Mouse (Mus musculus) liver, adult 10 weeks (tissue): Measurements from ENCODE around the gene Gm1993. TPM values are rescaled to one million over a fixed set of nuclear protein-coding genes. Genes with fewer than 3 reads are reported as not detected.

Experiments
- polyA plus RNA-seq: library from polyadenylated mRNA; stranded (reverse); fragments of 350-450 nt; fragmentation: Illumina TruSeq; extraction: RNeasy Lipid Tissue Mini Kit (QIAGEN cat#74804); gene quantifications from one replicate; pipeline ENCODE4 v1.2.3, GENCODE M21; 2014; ENCODE audit warnings: low read depth, low replicate concordance

Gene Gm1993
- not detected for polyA plus RNA-seq

GRCm38 (mm10) chrX:25570352-25570751 is at the start of gene Gm1993:
Gene Gm1993, minus strand, starts transcription at chrX:25570452.

